Mouse (Mus musculus) small intestine, adult 2 months (tissue): ENCODE data around the gene Chrm5.

Source experiments
- CTCF ChIP-seq: fragments of 200-500 bp; IDR thresholded peaks from 2 replicates; pipeline ENCODE4 v1.5.1; 2012; ENCODE audit warnings: low read depth, mild to moderate bottlenecking, control low read depth, inconsistent platforms, low read length, moderate library complexity, mixed read lengths; ENCODE audit not compliant: insufficient replicate concordance, insufficient read length; ENCODE audit errors: extremely low read depth
- POLR2A ChIP-seq: fragments of 200-500 bp; IDR thresholded peaks from 2 replicates; pipeline ENCODE4 v1.6.1; 2012; ENCODE audit warnings: low read depth, mild to moderate bottlenecking, control low read depth, inconsistent platforms, low read length, moderate library complexity

DNA sequence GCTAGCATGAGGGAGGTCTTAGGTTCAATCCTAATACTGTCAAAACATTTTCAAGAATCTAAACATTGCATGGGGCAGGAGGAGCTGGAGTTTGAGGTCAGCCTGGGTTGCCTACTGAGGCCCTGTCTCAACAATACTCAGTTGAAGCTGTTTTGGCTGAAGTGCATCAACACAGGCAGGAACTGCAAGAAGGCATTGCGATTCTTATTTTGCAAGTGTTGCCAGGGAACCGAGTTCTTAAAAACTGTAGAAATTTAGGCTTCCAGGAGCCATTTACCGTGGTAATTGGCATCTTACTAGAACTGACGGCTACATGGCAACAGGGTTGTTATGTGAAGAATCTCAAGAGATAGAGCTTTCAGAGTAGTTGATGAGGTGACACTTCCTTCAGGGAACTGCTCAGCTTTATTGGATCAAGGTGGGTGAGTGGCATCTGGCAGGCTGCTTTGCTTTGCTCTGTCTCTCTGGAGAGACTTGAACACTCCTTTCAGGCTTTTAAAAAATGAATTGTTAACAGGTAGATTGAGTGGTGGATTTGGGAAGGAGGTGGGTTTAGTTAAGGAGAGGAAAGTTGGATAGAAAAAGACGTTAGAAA is 26.4 kb upstream of the Chrm5 start:
- TF ChIP-seq CTCF (no peak), POLR2A (no peak)
